Mouse (Mus musculus): ENCODE data around the gene Sgsm2. TPM values are rescaled to one million over a fixed set of nuclear protein-coding genes. Genes with fewer than 3 reads are reported as not detected.

Gene Sgsm2
- polyA plus RNA-seq, 1 experiment from 2014 or later = 7.3 TPM

DNA sequence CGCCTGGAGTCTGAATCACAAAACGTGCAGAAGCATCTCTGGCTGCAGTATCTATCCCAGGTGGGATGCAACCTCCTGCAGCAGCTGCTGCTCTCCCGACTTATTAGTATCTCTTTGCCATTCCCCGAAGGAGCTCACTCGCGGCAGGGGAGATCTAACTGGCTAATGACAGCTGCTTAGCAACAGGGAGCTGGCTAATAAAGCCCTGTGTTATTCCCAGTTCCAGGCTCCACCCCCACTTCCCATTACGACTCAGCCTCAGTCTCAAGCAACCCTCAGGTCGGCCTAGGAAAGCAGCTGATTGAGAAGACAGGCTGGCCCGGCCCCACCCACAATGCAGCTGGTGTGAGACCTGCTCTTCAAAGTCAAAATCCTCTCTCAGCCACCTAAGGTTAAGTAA lies 20.1 kb downstream of the Sgsm2 start:
- Histone ChIP-seq H3K4me3 (replicated peaks) (0 out of 2 replicates have a peak overlapping the region, but pooled peaks have one; percentile 7), H3K36me3 (no peaks in the 10 kb centered on the region), H3K27me3 (no peaks in the 10 kb centered on the region), H3K27ac (no peak overlapping the region), H3K4me1 (peaks cover 27% of the 10 kb centered on the region), H3K9ac (no peak overlapping the region; the same call in 1 of the 2 replicates), H3K4me2 (peak overlapping the region; percentile 37), H3K9me3 (replicated peaks) (no peaks in the 10 kb centered on the region)
- WGBS = 3% methylated on average over 9 of the region's 9 CpGs
- peak; percentile 67 for ATAC-seq (replicated peaks; ENCODE audit: low FRiP score)

DNA sequence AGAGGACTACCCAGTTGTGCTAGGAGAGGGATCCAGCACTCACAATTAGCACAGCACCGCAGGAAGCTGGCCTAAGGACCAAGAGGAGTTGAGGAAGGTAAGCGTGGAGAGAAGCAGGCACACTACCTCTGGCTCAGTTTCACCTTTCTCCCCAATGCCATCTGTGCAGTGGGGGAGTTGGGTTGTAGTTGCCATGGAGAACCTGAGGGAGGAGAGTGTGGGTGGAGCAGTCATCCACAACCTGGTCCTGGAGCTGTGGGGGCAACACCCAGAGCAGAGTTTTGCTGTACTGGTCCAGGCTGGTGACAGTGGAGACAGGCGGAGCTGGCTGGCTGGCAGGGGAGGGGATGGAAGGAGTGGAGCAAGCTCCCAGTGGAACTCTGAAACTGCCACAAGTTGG lies 22.2 kb downstream of the Sgsm2 start:
- H3K9me3 ChIP-seq (replicated peaks) = no peaks in the 10 kb centered on the region
- H3K4me1 ChIP-seq = peaks cover 35% of the 10 kb centered on the region
- peak; percentile 70 for ATAC-seq (replicated peaks; ENCODE audit: low FRiP score)
- H3K27me3 ChIP-seq = no peaks in the 10 kb centered on the region
- H3K27ac ChIP-seq = no peak overlapping the region
- no peak overlapping the region for H3K4me2 ChIP-seq
- H3K4me3 ChIP-seq (replicated peaks) = no peak overlapping the region
- WGBS = 42% methylated on average over 3 of the region's 3 CpGs
- no peaks in the 10 kb centered on the region for H3K36me3 ChIP-seq
- no peak overlapping the region for H3K9ac ChIP-seq

DNA sequence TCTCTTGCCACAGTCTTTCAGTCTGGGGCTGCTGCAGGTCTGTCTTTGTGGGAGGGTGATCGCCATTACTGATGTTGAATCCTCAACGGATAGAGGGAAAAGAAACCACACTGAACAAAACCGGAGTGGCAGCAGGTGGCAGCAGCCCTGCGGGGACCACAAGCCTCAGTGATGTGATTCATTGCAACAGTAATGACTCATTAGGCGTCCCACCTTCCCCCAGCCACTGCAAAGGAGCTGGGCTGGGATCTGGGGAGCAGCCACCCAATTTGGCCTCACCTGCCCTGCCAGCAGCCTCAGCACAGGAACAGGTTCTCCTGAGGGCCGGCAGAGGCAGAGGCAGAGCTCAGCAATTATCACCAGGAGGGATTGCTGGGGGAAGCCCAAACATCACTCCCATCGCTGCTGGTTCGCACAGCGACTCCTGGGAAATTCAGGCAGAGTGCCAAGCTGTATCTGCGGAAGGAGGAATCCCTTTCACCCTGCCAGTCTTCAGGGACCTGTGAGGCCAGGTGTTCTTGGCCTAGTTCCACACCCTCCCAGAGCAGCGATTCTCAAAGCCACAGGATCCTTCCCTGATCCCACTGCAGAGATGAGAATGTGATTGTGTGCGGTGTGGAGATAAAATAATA lies 25.8 kb downstream of the Sgsm2 start:
- no peak for ATAC-seq (replicated peaks; ENCODE audit: low FRiP score)
- 38% methylated on average over 12 of the region's 12 CpGs for WGBS
- H3K4me1 ChIP-seq = peaks cover 23% of the 10 kb centered on the region
- no peaks in the 10 kb centered on the region for H3K9me3 ChIP-seq (replicated peaks)
- no peak overlapping the region for H3K4me3 ChIP-seq (replicated peaks)
- no peak overlapping the region for H3K4me2 ChIP-seq
- H3K9ac ChIP-seq = no peak overlapping the region
- H3K36me3 ChIP-seq = peaks cover 12% of the 10 kb centered on the region
- H3K27ac ChIP-seq = no peak overlapping the region
- H3K27me3 ChIP-seq = no peaks in the 10 kb centered on the region

DNA sequence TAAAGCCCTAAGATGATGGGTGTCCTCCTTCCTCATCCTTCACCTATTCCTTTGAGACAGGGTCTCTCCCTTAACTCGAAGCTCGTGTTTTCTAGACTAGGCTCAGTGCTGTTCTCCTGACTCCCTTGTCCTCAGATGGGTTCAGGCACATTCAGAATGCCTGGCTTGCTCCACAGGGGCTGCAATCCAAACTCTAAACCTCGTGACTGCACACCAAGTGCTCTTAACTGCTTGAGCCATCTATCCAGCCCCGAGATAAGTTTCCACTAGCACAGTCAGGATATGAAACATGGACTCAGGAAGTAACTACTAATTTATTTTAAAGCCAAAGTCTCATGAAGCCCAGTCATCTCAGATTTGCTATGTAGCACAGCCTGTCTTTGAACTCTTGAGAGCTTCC lies 26.3 kb downstream of the Sgsm2 start:
- no peak overlapping the region for H3K4me2 ChIP-seq
- H3K9me3 ChIP-seq (replicated peaks) = no peaks in the 10 kb centered on the region
- ATAC-seq (replicated peaks; ENCODE audit: low FRiP score) = no peak
- peaks cover 12% of the 10 kb centered on the region for H3K36me3 ChIP-seq
- no peak overlapping the region for H3K27ac ChIP-seq
- H3K4me1 ChIP-seq = peaks cover 23% of the 10 kb centered on the region
- no peaks in the 10 kb centered on the region for H3K27me3 ChIP-seq
- 67% methylated on average over 4 of the region's 4 CpGs for WGBS
- no peak overlapping the region for H3K9ac ChIP-seq
- no peak overlapping the region for H3K4me3 ChIP-seq (replicated peaks)

DNA sequence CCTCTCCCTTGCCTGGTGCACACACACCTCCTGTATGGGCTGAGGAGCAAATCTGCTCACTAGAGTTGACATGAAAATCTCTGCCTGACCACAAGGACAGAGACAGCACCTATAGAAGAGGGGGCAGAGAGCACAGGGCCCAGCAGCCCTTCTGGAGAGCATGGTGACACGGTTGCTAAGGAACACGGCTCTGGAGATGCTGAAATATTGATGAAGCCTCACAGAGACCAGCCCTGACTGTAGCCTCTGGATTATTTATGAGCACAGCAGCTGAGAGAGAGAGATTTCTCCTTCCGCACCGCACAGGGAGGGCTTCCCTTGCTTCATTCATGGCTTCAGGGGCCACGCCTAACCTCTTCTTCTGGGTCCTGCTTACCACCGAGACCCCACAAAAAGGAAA lies 27.3 kb downstream of the Sgsm2 start:
- 78% methylated on average over 6 of the region's 6 CpGs for WGBS
- H3K4me1 ChIP-seq = peaks cover 14% of the 10 kb centered on the region
- no peaks in the 10 kb centered on the region for H3K9me3 ChIP-seq (replicated peaks)
- no peaks in the 10 kb centered on the region for H3K27me3 ChIP-seq
- no peak for ATAC-seq (replicated peaks; ENCODE audit: low FRiP score)
- no peak overlapping the region for H3K4me2 ChIP-seq
- H3K27ac ChIP-seq = no peak overlapping the region
- H3K4me3 ChIP-seq (replicated peaks) = no peak overlapping the region
- H3K36me3 ChIP-seq = peaks cover 18% of the 10 kb centered on the region
- no peak overlapping the region for H3K9ac ChIP-seq

DNA sequence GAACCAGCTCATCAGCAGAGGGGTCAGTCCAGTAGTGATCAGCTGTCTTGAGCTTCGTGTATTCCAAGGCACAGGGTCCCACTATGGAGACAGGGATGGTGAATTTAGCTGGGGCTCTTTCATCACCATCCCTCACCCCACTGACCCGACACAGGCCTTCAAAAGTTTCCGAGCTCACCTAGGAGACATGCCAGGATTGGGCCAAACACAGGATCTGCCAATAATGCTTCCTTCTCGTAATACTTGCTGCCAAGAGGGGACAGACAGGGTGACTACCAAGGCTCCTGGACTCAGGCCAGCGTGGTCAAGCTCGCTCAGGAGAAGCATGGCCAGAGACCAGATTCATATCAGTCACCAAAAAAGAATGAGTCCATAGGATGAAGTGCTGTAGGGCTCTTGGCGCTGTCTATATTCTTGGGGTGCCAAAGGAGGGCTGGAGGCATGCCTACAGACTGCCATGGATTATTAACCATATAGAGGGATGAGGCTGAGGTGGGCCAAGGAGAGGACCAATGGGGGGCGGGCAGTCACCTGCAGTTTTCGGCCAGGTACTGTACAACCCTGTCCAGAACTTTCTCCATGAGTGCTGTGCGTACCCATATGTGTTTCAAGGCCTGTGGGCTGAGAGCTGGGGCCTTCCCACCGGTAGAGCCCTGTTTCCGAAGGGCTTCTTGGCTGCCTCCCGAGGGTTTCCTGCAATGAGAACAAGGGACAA lies 28.7 kb downstream of the Sgsm2 start:
- Histone ChIP-seq H3K4me2 (no peak overlapping the region), H3K9ac (no peak overlapping the region), H3K9me3 (replicated peaks) (no peaks in the 10 kb centered on the region), H3K4me3 (replicated peaks) (no peak overlapping the region), H3K36me3 (peaks cover 18% of the 10 kb centered on the region), H3K27me3 (no peaks in the 10 kb centered on the region), H3K27ac (no peak overlapping the region), H3K4me1 (peaks cover 19% of the 10 kb centered on the region)
- no peak for ATAC-seq (replicated peaks; ENCODE audit: low FRiP score)
- WGBS = 90% methylated on average over 13 of the region's 13 CpGs

DNA sequence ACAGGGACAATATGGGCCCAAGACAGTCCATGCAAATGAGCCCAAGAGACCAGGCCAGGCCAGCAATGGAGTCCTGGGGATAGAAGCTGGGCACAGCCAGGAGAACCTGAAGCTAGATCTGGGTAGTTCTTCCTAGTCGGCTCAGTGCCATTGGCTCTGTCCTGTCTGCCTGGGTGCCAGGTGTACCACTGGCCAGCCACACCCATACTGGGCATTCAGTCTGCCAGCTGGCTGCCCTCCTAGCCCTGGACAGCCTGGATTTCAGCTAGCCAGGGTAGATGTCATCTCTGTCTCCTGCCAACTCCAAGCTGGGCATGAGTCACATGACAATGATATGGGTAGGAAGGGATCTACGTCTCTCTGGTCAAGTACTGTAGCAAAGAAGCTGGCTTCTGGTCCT lies 29.7 kb downstream of the Sgsm2 start:
- no peak for ATAC-seq (replicated peaks; ENCODE audit: low FRiP score)
- Histone ChIP-seq H3K36me3 (peaks cover 18% of the 10 kb centered on the region), H3K4me2 (no peak overlapping the region), H3K27ac (no peak overlapping the region), H3K27me3 (no peaks in the 10 kb centered on the region), H3K4me3 (replicated peaks) (no peak overlapping the region), H3K9me3 (replicated peaks) (no peaks in the 10 kb centered on the region), H3K4me1 (peaks cover 19% of the 10 kb centered on the region), H3K9ac (no peak overlapping the region)
- 82% methylated on average over 2 of the region's 2 CpGs for WGBS

DNA sequence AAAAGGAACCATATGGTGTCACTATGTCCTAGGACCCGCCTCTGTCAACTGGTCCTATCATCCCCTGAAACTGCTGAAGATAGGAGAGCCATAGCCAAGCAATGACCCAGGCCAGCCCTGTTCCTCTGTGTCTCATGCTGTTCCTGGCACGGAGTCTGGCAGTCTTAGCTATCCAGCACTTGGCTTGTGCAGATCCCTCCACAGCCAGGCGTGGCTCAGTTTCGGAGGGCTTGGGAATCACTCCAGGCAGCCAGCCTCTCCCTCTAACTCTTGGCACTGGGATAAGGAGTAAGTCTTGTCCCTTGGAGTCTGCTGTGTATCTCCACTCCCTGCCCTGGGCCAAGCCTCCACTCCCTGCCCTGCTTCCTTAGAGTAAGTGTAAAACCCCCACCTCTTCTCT lies 30.2 kb downstream of the Sgsm2 start:
- Histone ChIP-seq H3K4me2 (no peak overlapping the region), H3K27ac (no peak overlapping the region), H3K4me3 (replicated peaks) (no peak overlapping the region), H3K9ac (no peak overlapping the region), H3K27me3 (no peaks in the 10 kb centered on the region), H3K36me3 (peaks cover 18% of the 10 kb centered on the region), H3K9me3 (replicated peaks) (no peaks in the 10 kb centered on the region), H3K4me1 (peaks cover 20% of the 10 kb centered on the region)
- no peak for ATAC-seq (replicated peaks; ENCODE audit: low FRiP score)
- 79% methylated on average over 4 of the region's 4 CpGs for WGBS

DNA sequence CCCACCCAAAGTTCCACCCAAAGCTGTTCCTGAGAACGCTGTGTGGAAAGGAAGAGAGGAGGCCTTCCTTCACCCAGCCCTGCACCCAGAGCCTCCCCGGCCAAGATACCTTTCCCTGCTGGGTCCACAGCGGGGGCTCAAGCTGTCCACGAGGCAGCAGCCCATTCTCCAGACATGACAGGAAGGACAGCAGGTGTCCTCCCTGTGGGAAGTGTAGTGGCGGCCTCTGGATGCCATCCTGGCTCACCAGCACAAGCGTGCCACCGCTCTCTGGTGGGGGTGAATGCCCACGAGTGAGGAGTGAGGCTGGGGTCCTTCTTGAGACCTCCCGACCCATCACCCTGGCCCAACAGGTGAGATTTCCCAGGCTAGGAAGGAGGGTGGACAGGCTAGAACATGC lies 31.6 kb downstream of the Sgsm2 start:
- H3K4me2 ChIP-seq = no peak overlapping the region
- peaks cover 17% of the 10 kb centered on the region for H3K4me1 ChIP-seq
- H3K27me3 ChIP-seq = no peaks in the 10 kb centered on the region
- no peak for ATAC-seq (replicated peaks; ENCODE audit: low FRiP score)
- WGBS = 90% methylated on average over 9 of the region's 9 CpGs
- no peaks in the 10 kb centered on the region for H3K9me3 ChIP-seq (replicated peaks)
- no peak overlapping the region for H3K4me3 ChIP-seq (replicated peaks)
- H3K36me3 ChIP-seq = peaks cover 18% of the 10 kb centered on the region
- H3K9ac ChIP-seq = no peak overlapping the region
- no peak overlapping the region for H3K27ac ChIP-seq

DNA sequence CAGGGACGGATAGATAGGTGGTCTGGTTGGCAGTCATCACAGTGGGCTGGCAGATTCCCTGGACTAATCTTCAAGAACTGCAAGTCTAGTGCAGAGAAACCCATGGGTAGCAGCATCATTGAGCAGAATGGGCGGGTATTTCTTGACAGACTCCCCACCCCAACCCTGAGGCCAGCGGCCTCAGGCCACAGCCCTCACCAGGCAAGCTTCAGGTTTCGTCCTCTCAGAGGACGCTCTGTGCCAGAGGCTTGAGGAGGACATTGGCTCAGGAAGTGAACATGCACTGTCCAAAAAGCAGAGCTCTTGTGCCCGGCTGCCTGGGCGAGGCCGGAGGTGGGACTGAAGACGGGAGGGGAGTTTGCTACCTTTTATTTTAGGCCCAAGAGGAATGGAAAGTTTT lies 32.4 kb downstream of the Sgsm2 start:
- no peak overlapping the region for H3K9ac ChIP-seq
- H3K9me3 ChIP-seq (replicated peaks) = no peaks in the 10 kb centered on the region
- no peak for ATAC-seq (replicated peaks; ENCODE audit: low FRiP score)
- peaks cover 17% of the 10 kb centered on the region for H3K4me1 ChIP-seq
- 83% methylated on average over 9 of the region's 9 CpGs for WGBS
- no peak overlapping the region for H3K4me3 ChIP-seq (replicated peaks)
- H3K27ac ChIP-seq = no peak overlapping the region
- H3K4me2 ChIP-seq = no peak overlapping the region
- peaks cover 18% of the 10 kb centered on the region for H3K36me3 ChIP-seq
- no peaks in the 10 kb centered on the region for H3K27me3 ChIP-seq

DNA sequence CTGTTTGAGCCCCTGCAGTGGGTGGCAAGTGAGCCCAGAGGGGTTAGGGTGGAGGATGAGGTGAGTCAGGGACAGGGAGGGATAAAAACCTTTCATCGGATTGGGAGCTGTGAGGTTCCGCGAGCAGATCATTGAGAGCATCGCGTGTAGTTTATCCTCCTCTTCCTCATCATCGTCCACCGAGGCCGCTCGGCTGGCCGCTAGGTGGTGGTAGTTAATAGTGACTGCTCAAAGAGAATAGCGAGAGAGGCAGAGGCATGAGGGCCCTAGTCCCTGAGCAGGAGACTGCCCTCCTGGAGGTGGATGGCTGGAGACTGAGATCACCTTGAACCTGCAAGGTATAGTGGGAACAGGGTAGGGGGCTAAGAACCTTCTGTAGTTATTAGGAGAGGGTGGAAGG lies 33.4 kb downstream of the Sgsm2 start:
- Histone ChIP-seq H3K4me2 (peak overlapping the region; percentile 15; the same call in 1 of the 2 replicates), H3K27me3 (no peaks in the 10 kb centered on the region), H3K9ac (no peak overlapping the region), H3K4me3 (replicated peaks) (no peak overlapping the region), H3K27ac (no peak overlapping the region), H3K4me1 (peaks cover 17% of the 10 kb centered on the region), H3K9me3 (replicated peaks) (no peaks in the 10 kb centered on the region), H3K36me3 (peaks cover 18% of the 10 kb centered on the region)
- ATAC-seq (replicated peaks; ENCODE audit: low FRiP score) = no peak
- WGBS = 35% methylated on average over 11 of the region's 11 CpGs

DNA sequence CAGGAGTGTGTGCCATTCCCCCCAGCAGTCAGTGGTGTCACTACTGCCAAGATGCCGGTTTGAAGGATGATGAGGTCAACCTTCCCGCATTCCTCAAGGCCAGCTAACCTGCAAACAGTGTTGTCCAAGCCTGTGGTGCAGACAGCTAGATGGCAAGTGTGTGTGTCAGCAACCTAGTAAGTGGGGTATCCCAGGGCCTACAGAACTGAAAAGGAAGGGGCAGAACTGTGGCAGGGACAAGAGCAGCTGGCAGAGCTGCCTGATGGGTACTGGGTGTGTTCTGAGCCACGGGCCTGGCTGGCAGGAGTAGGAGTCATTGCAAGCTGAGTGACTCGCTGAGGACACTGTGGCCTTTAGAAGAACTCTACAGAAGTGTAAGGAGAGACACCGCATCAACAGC lies 34.7 kb downstream of the Sgsm2 start:
- H3K27me3 ChIP-seq = no peaks in the 10 kb centered on the region
- H3K4me2 ChIP-seq = no peak overlapping the region
- WGBS = 72% methylated on average over 5 of the region's 5 CpGs
- no peak overlapping the region for H3K27ac ChIP-seq
- no peaks in the 10 kb centered on the region for H3K9me3 ChIP-seq (replicated peaks)
- no peak overlapping the region for H3K9ac ChIP-seq
- H3K36me3 ChIP-seq = peaks cover 6% of the 10 kb centered on the region; the same call in 1 of the 2 replicates
- H3K4me1 ChIP-seq = peaks cover 17% of the 10 kb centered on the region
- H3K4me3 ChIP-seq (replicated peaks) = no peak overlapping the region
- ATAC-seq (replicated peaks; ENCODE audit: low FRiP score) = no peak

All from kidney, embryonic 15.5 days (tissue).